Mouse (Mus musculus) lung, postnatal 0 days (tissue): ENCODE measurements around the gene Tyrobp.

Experiments used
- CTCF ChIP-seq: IDR thresholded peaks from 2 replicates; pipeline ENCODE4 v1.5.1; 2016; ENCODE audit warnings: antibody characterized with exemption, mild to moderate bottlenecking
- EP300 ChIP-seq: IDR thresholded peaks from 2 replicates; pipeline ENCODE4 v1.6.1; 2016; ENCODE audit warnings: antibody characterized with exemption, mild to moderate bottlenecking, control low read depth

DNA sequence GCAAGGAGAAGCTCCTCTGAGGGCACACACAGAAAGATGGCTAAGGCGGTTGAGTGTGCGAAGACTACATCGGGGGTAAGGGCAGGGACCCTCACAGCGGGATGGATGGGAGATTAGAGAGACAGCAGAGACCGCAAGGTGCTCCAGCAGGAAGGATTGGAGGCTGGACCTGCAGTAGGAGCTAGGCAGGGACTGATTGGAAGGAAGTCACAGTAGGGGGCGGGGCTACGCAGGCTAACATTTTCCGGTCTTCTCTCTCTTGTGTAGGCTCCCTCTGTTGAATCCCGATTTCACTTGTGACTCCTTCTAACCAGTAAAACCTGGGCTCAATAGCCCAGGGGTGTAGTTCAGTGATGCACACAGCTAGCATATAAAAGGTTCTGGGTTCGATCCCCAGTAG is 23.3 kb downstream of the Tyrobp start:
- TF ChIP-seq CTCF (no peak), EP300 (no peak)
